Mouse (Mus musculus) cortical plate, adult 2 months (tissue): ENCODE results near the gene Cacng6.

Experiments
- CTCF ChIP-seq: fragments of 200-500 bp; IDR thresholded peaks from 2 replicates; pipeline ENCODE4 v1.5.1; 2011; ENCODE audit warnings: mild to moderate bottlenecking, control low read depth, low read length; ENCODE audit not compliant: insufficient read depth; ENCODE audit errors: extremely low read depth
- POLR2A ChIP-seq: fragments of 200-500 bp; IDR thresholded peaks from 2 replicates; pipeline ENCODE4 v1.6.1; 2011; ENCODE audit warnings: mild to moderate bottlenecking, low read length, control low read depth; ENCODE audit not compliant: insufficient read depth; ENCODE audit errors: extremely low read depth

- TF ChIP-seq POLR2A (no peak), CTCF (no peak)
These were observed 33.8 kb downstream of the Cacng6 start for GRCm38 (mm10) chr7:3457841-3458217.
